Mouse (Mus musculus) adrenal gland, postnatal 14 days (tissue): ENCODE results near the gene Ttll11. TPM values are rescaled to one million over a fixed set of nuclear protein-coding genes. Genes with fewer than 3 reads are reported as not detected.

Experiments
- DNase-seq: peaks from one replicate; pipeline ENCODE4 v3.0.0; 2021; ENCODE audit warnings: mixed read lengths
- total RNA-seq: library from RNA; stranded (reverse); gene quantifications from 2 replicates; pipeline ENCODE4 v1.2.3, GENCODE M21; 2021

The Ttll11 gene
- total RNA-seq, 1 experiment from 2014 or later: 2.7 TPM

GRCm38 (mm10) chr2:35767834-35768537 is 211.7 kb downstream of the Ttll11 start:
- no peak for DNase-seq

- peak; percentile 14 for DNase-seq
Measured at GRCm38 (mm10) chr2:35764328-35764727, 215.4 kb downstream of the Ttll11 start.

- DNase-seq: no peak
Measured at GRCm38 (mm10) chr2:35763818-35764217, 215.9 kb downstream of the Ttll11 start.

GRCm38 (mm10) chr2:35761458-35761857 is 218.3 kb downstream of the Ttll11 start:
- DNase-seq: no peak

- DNase-seq: no peak
Measured at GRCm38 (mm10) chr2:35760867-35761266, 218.8 kb downstream of the Ttll11 start.

GRCm38 (mm10) chr2:35760352-35760751 is 219.4 kb downstream of the Ttll11 start:
- DNase-seq: no peak

- no peak for DNase-seq
Measured at GRCm38 (mm10) chr2:35756467-35756866, 223.2 kb downstream of the Ttll11 start.

GRCm38 (mm10) chr2:35751781-35752505 is 227.8 kb downstream of the Ttll11 start:
- no peak for DNase-seq

- no peak for DNase-seq
Measured at GRCm38 (mm10) chr2:35750533-35751141, 229.1 kb downstream of the Ttll11 start.

- no peak for DNase-seq
Measured at GRCm38 (mm10) chr2:35747371-35748035, 232.2 kb downstream of the Ttll11 start.

- no peak for DNase-seq
Measured at GRCm38 (mm10) chr2:35746638-35747037, 233.1 kb downstream of the Ttll11 start.

GRCm38 (mm10) chr2:35745876-35746275 is 233.8 kb downstream of the Ttll11 start:
- DNase-seq: no peak

- DNase-seq: no peak
Measured at GRCm38 (mm10) chr2:35739669-35740254, 240.0 kb downstream of the Ttll11 start.

GRCm38 (mm10) chr2:35737467-35738027 is 242.2 kb downstream of the Ttll11 start:
- DNase-seq: no peak

- DNase-seq: no peak
Measured at GRCm38 (mm10) chr2:35736061-35736460, 243.7 kb downstream of the Ttll11 start.

GRCm38 (mm10) chr2:35735001-35735400 is 244.7 kb downstream of the Ttll11 start:
- DNase-seq: no peak

- DNase-seq: peak; percentile 32
Measured at GRCm38 (mm10) chr2:35731671-35732449, 247.9 kb downstream of the Ttll11 start.

- peak; percentile 72 for DNase-seq
Measured at GRCm38 (mm10) chr2:35729077-35730065, 250.3 kb downstream of the Ttll11 start.

GRCm38 (mm10) chr2:35728633-35729032 is 251.1 kb downstream of the Ttll11 start:
- DNase-seq: peak; percentile 42

GRCm38 (mm10) chr2:35723691-35724090 is 256.0 kb downstream of the Ttll11 start:
- DNase-seq: no peak
